Mouse (Mus musculus): Measurements from ENCODE around the gene Sdk1.

GRCm38 (mm10) chr5:141694901-141695300, 453.6 kb downstream of the Sdk1 start:
- TF ChIP-seq CHD2 (IDR thresholded peaks at IDR 0.05; ENCODE audit: low read depth, low read length) (no peak), HCFC1 (IDR thresholded peaks at IDR 0.05; ENCODE audit: borderline replicate concordance, insufficient read depth, low read length) (no peak), ZNF384 (IDR thresholded peaks at IDR 0.05; ENCODE audit: low read depth, low read length) (no peak), MAFK (IDR thresholded peaks at IDR 0.05; ENCODE audit: insufficient read depth, low read depth, low read length) (no peak)
